Mouse (Mus musculus) retina, postnatal 1 day (tissue): ENCODE measurements at regions not wholly inside any gene's neighbourhood (a gene's known extent, or its start where the extent isn't known, plus 50 kb on each side); places are given as distances from the start of the nearest gene placed in this dataset.
A peak's percentile ranks its signal among the peaks of the same experiment; 100 is the strongest.

Experiments
- DNase-seq: peaks from one replicate; pipeline ENCODE4 v3.0.0-alpha.2; 2012

DNA sequence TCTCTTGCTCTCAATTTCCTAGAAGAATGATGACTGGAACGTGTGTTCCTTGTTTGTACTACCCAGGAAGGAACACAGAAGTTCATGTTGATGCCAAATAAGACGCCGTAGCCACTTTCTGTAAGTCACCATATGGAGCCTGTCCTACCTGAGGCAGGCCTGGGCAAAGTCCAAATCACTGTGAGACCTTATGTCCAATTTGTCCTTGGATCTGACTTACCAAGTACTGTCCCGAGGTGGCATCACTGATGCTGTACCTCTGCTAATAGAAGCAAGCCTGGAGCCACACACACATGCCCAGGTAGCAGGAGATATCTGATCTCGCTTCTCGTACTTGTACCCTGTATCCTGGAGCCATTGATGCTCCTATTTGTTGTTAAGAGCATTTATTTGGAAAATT lies 91.2 kb upstream of the E2f7 start:
- no peak for DNase-seq

DNA sequence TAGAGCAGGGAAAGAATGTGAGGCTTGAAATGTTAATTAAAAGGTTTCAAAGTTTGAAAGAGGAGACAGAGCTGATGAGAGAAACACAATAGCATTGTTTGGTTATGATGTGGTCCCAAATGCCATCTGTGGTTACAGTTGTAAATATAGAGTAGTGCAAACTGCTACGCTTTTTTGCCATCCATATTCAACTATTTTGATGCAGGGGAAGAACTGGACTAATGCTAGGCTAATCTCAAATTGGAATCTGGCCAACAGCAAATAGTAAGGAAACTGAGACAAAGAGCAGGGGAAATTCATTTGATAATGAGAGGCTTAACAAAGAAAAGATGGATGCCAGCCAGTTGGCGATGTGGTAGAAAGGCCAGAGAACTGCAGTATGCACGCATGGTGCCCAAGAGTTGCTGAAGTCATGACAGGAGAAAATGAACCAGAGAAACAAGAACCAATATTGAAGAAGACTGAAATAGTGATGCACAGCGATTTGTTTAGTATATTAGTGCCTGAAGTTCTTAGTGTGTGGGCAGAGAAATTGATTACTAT lies 87.0 kb upstream of the E2f7 start:
- DNase-seq: no peak

DNA sequence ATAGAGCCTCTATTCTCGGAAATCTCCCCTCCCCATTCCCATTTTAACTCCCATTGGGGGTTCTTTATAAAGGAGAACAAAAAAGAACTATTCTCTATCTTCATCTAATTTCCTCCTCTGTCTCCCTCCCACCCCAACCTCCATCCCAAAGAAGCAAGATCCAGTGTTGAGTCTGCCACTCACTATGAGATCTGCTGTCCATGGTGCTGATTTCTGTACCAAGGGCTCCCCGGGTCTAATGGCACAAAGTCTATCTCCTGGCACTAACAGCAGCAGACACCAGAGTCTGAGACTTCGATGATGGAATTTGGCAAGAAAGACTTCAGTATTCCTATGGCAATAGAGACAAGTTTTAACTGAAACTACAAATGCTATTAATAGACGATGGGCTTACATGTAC lies 68.7 kb upstream of the E2f7 start:
- peak; percentile 73 for DNase-seq
